Mouse (Mus musculus) limb, embryonic 14.5 days (tissue): ENCODE results near the gene Msh5. TPM values are rescaled to one million over a fixed set of nuclear protein-coding genes. Genes with fewer than 3 reads are reported as not detected.

Experiments used
- ATAC-seq: fragments of 200-750 bp; cut with Nextera tagmentation; 2 replicates; pipeline ENCODE4 v1.8.0; 2017; ENCODE audit warnings: low read depth, moderate number of reproducible peaks, moderate TSS enrichment; ENCODE audit not compliant: low FRiP score
- DNase-seq: peaks from one replicate; pipeline ENCODE4 v3.0.0-alpha.2; 2015; ENCODE audit warnings: low spot score
- H3K27ac ChIP-seq: fragments of 300-500 bp; sonication (generic); replicated peaks from 2 replicates; pipeline ENCODE4 v1.5.1; 2014; ENCODE audit warnings: low read depth, mild to moderate bottlenecking, low read length, moderate library complexity, mixed read lengths
- H3K27me3 ChIP-seq: fragments of 300-500 bp; sonication (generic); 2 replicates; pipeline ENCODE4 v1.6.1; 2014; ENCODE audit warnings: low read length, mixed read lengths; ENCODE audit not compliant: control insufficient read depth, insufficient read depth
- H3K36me3 ChIP-seq: fragments of 300-500 bp; sonication (generic); 2 replicates; pipeline ENCODE4 v1.6.1; 2014; ENCODE audit warnings: mild to moderate bottlenecking, low read length, moderate library complexity, mixed read lengths; ENCODE audit not compliant: control insufficient read depth, insufficient read depth
- H3K4me1 ChIP-seq: fragments of 300-500 bp; sonication (generic); 2 replicates; pipeline ENCODE4 v1.6.1; 2014; ENCODE audit warnings: antibody characterized with exemption, low read length, mixed read lengths; ENCODE audit not compliant: control insufficient read depth, insufficient read depth
- H3K4me2 ChIP-seq: fragments of 300-500 bp; sonication (generic); replicated peaks from 2 replicates; pipeline ENCODE4 v1.6.1; 2014; ENCODE audit warnings: low read depth, mild to moderate bottlenecking, low read length, moderate library complexity; ENCODE audit not compliant: severe bottlenecking
- H3K4me3 ChIP-seq: fragments of 300-500 bp; sonication (generic); replicated peaks from 2 replicates; pipeline ENCODE4 v1.5.1; 2014; ENCODE audit warnings: low read length
- H3K9ac ChIP-seq: fragments of 300-500 bp; sonication (generic); 2 replicates; pipeline ENCODE4 v1.6.1; 2014; ENCODE audit warnings: mild to moderate bottlenecking, low read depth, low read length, moderate library complexity; ENCODE audit not compliant: severe bottlenecking
- H3K9me3 ChIP-seq: fragments of 300-500 bp; sonication (generic); 2 replicates; pipeline ENCODE4 v1.6.1; 2016; ENCODE audit warnings: low read length; ENCODE audit not compliant: control insufficient read depth
- POLR2A ChIP-seq: fragments of 200-500 bp; IDR thresholded peaks from 2 replicates; pipeline ENCODE4 v1.8.0; 2012; ENCODE audit warnings: inconsistent platforms, mild to moderate bottlenecking, moderate library complexity, borderline replicate concordance; ENCODE audit not compliant: insufficient read depth, insufficient read length; ENCODE audit errors: extremely low read depth
- WGBS: fragments of 180-500 bp; shearing (Covaris S2); extraction: QIAGEN DNeasy Blood & Tissue Kit; methylation state at CpG from one replicate; pipeline ENCODE4 v1.1.7; 2014; 5-methylcytosine and 5-hydroxymethylcytosine counted together
- polyA plus RNA-seq, 2 experiments: library from polyadenylated mRNA; depleted of rRNA in 1 of 2; stranded (reverse) in 1 of 2; unstranded in 1 of 2; fragments of >200 nt; fragmentation: Nextera tagmentation in 1 of 2; extraction: Ambion mirVana in 1 of 2; gene quantifications; 2 replicates each; pipeline versions ENCODE4 v1.2.1 to v1.2.3; 2012 to 2014

Msh5 gene
- polyA plus RNA-seq, 2 experiments, result 3.5 to 6.4 TPM

GRCm38 (mm10) chr17:35055691-35056495 lies 9.3 kb upstream of the Msh5 start:
- TF ChIP-seq POLR2A, result no peak
- no peak overlapping the region for H3K9ac ChIP-seq
- no peak overlapping the region for H3K27ac ChIP-seq
- DNase-seq (no peak), ATAC-seq (no peak)
- no peaks in the 10 kb centered on the region for H3K9me3 ChIP-seq
- WGBS, result 92% methylated on average over 7 of the region's 7 CpGs
- no peak overlapping the region for H3K4me2 ChIP-seq
- H3K27me3 ChIP-seq, result no peaks in the 10 kb centered on the region
- H3K4me3 ChIP-seq, result no peak overlapping the region
- peaks cover 67% of the 10 kb centered on the region for H3K36me3 ChIP-seq
- H3K4me1 ChIP-seq, result peaks cover 19% of the 10 kb centered on the region

- Histone ChIP-seq H3K27me3 (no peaks in the 10 kb centered on the region), H3K36me3 (peaks cover 50% of the 10 kb centered on the region), H3K9ac (peak overlapping the region; percentile 79), H3K4me2 (peak overlapping the region; percentile 91), H3K4me3 (peak overlapping the region; percentile 63), H3K4me1 (peaks cover 32% of the 10 kb centered on the region), H3K27ac (peak overlapping the region; percentile 89; the same call in 1 of the 2 replicates), H3K9me3 (no peaks in the 10 kb centered on the region)
- WGBS, result 86% methylated on average over 12 of the region's 12 CpGs
- DNase-seq, result no peak
- no peak for ATAC-seq
- TF ChIP-seq POLR2A, result no peak
Observed at GRCm38 (mm10) chr17:35052271-35052798, 5.8 kb upstream of the Msh5 start.

GRCm38 (mm10) chr17:35051156-35052086 lies 4.9 kb upstream of the Msh5 start:
- TF ChIP-seq POLR2A, result no peak
- Histone ChIP-seq H3K4me3 (peak overlapping the region; percentile 63), H3K4me1 (peaks cover 36% of the 10 kb centered on the region), H3K27ac (peak overlapping the region; percentile 89), H3K27me3 (no peaks in the 10 kb centered on the region), H3K4me2 (peak overlapping the region; percentile 91), H3K9me3 (no peaks in the 10 kb centered on the region), H3K9ac (peak overlapping the region; percentile 79), H3K36me3 (peaks cover 44% of the 10 kb centered on the region)
- 2% methylated on average over 20 of the region's 21 CpGs for WGBS
- DNase-seq (peak; percentile 86), ATAC-seq (peak; percentile 34)

- Histone ChIP-seq H3K9me3 (no peaks in the 10 kb centered on the region), H3K36me3 (peaks cover 32% of the 10 kb centered on the region), H3K27ac (peak overlapping the region; percentile 97), H3K4me3 (peak overlapping the region; percentile 63), H3K9ac (peak overlapping the region; percentile 79), H3K4me1 (peaks cover 41% of the 10 kb centered on the region), H3K4me2 (peak overlapping the region; percentile 91), H3K27me3 (no peaks in the 10 kb centered on the region)
- ATAC-seq (0 out of 2 replicates have a peak, but pooled peaks have one; percentile 3), DNase-seq (peak; percentile 67)
- 3% methylated on average over 22 of the region's 27 CpGs for whole genome bisulfite sequencing
- no peak for TF ChIP-seq POLR2A
Observed at GRCm38 (mm10) chr17:35050126-35050750, 3.7 kb upstream of the Msh5 start.
